Mouse (Mus musculus): ENCODE measurements around the gene Brd1. TPM values are rescaled to one million over a fixed set of nuclear protein-coding genes. Genes with fewer than 3 reads are reported as not detected.

Brd1 gene
- polyA plus RNA-seq, 3 experiments from 2014 or later: 15.8 to 21.7 (median 20.6) TPM

DNA sequence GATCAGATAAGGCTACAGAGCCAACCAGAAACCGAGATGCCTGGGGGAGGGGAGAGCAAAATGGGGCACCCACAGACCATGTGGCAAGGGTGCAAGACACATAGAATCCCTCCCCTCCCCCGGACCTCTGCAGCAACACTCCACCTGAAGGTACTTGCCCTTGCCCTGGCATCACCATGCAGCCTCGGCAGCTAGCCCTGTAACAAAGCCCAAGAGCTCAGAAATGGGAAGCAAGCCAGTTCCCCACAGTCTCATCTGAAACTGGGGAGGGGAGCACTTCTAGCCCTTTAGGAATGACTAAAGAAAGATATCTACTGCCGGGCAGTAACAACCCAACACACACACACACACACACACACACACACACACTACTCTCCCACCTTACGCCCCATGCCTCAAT lies 53.1 kb downstream of the Brd1 start:
- no peak for ATAC-seq

DNA sequence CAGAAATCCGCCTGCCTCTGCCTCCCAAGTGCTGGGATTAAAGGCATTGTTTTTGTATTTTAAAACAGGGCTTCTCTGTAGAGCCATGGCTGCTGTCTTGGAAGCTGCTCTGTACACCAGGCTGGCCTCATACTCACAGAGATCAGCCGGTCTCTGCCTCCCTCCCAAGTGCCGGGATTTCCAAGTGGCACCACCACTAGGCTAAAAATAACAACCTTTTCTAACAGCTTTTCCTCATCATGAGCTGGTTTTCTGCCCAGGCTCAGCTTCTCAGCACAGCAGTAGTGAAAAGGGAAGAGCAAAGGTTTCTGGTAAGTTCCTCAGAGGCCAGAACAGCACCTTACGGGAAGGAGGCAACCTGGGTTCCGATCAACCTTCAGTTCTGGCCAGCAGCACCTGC lies 56.5 kb downstream of the Brd1 start:
- ATAC-seq: no peak

DNA sequence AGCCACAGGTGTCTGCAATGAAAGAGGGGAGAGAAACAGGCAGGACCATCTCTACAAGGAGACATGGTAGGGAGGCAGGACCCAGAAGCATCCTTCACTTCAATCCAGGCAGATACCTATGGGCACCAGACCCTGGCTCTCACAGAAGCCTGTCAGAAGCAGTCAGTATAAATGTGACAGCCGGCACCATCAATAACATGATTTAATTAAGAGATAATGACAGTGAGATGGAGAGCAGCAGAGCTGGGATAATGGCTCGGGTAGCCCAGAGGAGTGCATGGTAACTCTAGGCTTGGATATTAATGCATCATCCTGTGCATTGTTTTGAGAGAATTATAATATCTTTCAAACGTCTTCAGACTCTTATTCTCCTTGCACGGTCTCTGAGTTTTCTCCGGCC lies 58.0 kb downstream of the Brd1 start:
- no peak for ATAC-seq

DNA sequence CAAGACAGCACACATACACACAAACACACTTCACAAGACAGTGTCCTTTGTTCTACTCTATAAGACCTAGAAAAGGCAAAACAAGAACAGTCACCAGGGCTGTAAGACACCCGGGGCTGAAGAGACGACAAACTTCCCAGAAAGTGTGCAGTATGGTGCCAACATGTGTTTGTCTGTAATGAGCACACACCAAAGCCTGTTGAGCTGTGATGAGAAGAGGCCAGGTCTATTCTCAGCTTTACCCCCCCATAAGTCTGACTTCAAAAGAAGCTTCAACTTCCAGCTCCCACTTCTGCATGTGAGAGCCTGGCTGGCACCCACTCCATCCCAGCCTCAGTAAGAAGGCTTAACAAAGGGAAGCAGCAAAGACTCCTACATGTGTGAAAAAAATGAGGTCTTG lies 65.3 kb downstream of the Brd1 start:
- no peak for ATAC-seq

DNA sequence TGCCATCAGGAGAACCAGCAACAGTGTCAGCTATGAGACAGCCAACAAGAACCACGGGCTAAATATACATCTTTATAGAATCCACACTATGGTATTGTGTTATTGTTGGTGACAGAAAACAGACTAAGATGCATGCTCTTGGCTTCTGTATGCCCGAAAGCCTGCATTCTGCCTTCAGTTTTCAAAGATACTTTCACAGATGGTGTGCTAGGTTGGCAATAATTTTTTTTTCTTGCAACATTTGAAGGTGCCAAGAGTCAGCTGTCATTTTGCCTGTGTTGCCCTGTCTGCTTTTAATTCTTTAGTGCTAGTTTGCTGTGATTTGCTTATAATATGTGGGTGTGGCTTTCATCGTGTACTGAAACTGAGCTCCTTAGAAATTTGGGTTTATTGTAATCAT lies 66.4 kb downstream of the Brd1 start:
- no peak for ATAC-seq

DNA sequence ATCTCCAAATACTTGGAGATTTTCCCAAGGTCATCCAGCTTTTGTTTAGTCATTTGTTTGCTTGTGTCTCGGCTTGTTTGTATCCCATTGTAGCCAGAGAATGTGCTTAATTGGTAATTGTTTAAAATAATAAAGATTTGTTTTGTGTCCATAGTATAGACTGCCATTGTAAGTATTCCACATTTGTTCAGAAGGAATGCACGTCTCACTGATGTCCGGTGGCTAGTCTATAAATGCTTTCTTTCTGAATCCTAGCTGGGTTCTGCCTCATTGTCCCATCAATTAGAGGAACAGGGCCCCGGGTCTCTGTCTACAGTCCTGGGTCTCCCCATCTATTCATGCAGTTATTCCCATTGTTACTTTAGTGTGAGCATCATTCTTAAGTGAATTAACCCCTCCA lies 68.2 kb downstream of the Brd1 start:
- ATAC-seq: no peak

DNA sequence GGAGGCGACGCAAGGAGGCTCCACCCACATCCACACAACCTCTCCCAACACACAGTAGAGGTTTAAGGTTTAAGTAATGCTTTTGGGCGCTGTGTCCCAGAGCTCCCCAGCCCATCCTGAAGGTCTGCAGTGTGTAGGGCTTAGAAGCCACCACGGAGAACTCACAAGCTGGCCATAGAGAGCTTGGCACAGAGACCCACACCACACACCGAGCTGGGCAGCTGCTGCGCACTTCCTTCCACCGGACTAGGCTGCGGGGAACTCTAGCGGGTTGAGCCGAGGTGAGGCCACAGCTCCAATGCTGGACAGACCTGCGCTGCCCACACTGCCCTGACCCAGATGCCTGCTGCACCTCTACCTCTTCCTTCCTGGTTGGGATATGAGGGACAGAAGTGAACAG lies 71.0 kb downstream of the Brd1 start:
- ATAC-seq: no peak

DNA sequence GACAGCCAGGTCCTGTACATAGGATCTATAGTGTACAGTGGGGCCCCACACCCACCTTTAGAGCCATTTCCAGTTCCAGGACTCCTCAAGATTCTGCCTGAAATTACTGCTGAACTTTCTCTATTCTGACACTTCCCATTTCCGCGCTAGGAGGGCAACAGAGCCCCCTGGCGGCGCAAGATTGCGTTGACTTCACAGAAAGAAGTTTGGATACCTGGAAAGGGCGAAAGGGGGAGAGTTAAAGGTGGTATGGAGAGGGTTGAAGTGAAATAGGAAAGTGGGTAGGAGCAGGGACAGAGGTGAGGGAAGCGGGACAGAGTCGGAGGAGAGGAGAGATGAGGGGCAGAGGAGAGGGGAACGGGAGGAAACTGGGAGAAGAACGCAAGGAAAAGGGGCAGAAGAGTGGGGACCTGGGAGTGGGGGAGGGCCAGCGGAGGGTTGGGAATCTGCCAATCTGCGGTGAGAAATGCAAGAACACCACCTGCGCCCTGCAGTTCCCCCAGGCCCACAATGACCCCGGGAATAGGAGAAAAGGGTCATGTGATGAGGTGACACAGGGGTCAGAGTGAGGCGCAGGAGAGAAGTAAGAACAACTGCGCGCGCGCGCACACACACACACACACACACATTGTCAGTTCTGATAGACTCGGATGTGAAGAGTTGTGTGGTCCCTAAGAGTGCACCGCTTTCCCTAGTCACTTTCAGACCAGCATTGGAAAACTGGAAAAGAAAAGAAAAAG lies 71.8 kb downstream of the Brd1 start:
- no peak for ATAC-seq

DNA sequence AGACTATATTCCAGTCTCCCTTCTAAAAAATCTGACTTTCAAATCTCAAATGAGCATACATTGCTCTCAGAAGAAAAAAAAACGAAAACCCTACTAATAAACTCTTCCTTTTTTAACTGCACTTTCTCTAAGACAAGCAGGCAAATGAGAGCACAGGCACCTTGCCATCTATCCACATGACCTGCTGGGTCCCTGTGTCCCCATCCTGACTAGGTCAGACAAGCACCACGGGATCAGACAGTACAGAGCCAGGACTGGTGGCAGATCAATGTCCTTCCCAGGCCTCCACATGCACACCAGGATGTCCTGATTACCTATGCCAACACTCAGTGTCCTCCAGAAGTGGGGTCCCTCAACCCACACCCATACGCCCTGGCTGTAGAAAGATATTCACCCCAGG lies 72.4 kb downstream of the Brd1 start:
- no peak for ATAC-seq

DNA sequence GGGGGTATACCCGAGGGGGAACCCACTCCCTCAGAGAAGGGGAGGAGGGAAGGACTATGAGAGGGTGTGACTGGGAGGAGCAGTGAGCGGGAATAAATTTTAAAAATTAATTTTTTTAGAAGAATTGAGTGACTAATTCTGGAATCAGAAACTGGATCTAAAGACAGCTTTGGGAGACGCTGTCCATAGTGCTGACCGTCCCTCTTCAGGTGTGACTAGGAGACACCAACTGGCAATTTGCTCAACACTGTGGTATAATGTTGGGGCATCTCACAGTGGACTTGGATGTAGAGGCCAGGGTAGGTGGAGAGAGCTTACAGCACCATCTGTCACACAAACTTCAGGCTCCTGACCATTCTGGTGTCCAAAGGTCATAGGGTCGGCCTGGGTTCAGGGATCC lies 82.0 kb downstream of the Brd1 start:
- no peak for ATAC-seq

DNA sequence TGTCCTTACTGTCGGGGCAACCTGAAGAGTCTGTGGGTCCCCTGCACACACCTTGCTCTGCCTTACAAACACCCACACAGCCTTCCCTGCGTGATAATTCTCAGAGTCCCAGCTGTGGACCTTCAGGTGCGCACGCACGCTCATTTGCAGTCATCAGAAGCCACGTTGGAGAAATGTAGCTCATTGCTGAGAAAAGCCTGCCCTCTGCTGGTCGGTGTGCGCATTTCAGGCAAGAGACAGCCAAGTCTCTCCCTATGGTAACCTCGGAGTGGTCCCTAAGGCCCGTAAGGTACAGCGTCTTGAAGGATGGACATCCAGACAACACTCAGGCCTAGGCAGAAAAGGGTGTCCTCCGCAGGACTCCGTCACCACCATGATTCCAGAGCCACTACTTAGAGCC lies 83.0 kb downstream of the Brd1 start:
- no peak for ATAC-seq

Other genes starting within 250 kb of the Brd1 start
- gene Zdhhc25, start 133.9 kb downstream of the Brd1 start, polyA plus RNA-seq (2017; shearing (Covaris generic)): not detected
- gene Zbed4, start 17.4 kb upstream of the Brd1 start, polyA plus RNA-seq (2017; shearing (Covaris generic)): 1 to 10 TPM; 4.1 to 7.6 (median 5.8) TPM
- 10 to 100 TPM; 12.8 to 22.4 (median 15.8) TPM for gene Alg12, start 85.1 kb upstream of the Brd1 start, polyA plus RNA-seq (2017; shearing (Covaris generic))
- 10 to 100 TPM; 22.9 to 40.9 (median 28.4) TPM for gene Creld2, start 85.4 kb upstream of the Brd1 start, polyA plus RNA-seq (2017; shearing (Covaris generic))
- gene Pim3, start 128.0 kb upstream of the Brd1 start, polyA plus RNA-seq (2017; shearing (Covaris generic)): 1 to 10 TPM; 3.0 to 4.1 (median 4.0) TPM
- not detected for gene Ttll8, start 220.2 kb upstream of the Brd1 start, polyA plus RNA-seq (2017; shearing (Covaris generic))
- under 1 TPM in 1 of 3 experiments, not detected in 2; 0.16 TPM for gene Mlc1, start 244.8 kb upstream of the Brd1 start, polyA plus RNA-seq (2017; shearing (Covaris generic))
- gene Mov10l1, start 248.7 kb upstream of the Brd1 start, polyA plus RNA-seq (2017; shearing (Covaris generic)): not detected